Mouse (Mus musculus): ENCODE data around the gene Myo9a. TPM values are rescaled to one million over a fixed set of nuclear protein-coding genes. Genes with fewer than 3 reads are reported as not detected.
"Not testable (repeated sequence)": the region's sequence is repeated elsewhere in the genome, so short reads cannot be mapped to it uniquely, and the experiment has no call there.

The Myo9a gene
- polyA plus RNA-seq, 2 experiments from 2014 or later = 31.8 to 42.8 TPM

- ATAC-seq = no peak
These were observed 200.5 kb downstream of the Myo9a start for GRCm38 (mm10) chr9:59951001-59951750.

- ATAC-seq = no peak
These were observed 201.2 kb downstream of the Myo9a start for GRCm38 (mm10) chr9:59951943-59952342.

- no peak for ATAC-seq
These were observed 201.9 kb downstream of the Myo9a start for GRCm38 (mm10) chr9:59952515-59953070.

GRCm38 (mm10) chr9:59953556-59953955 is 202.9 kb downstream of the Myo9a start:
- no peak for ATAC-seq

GRCm38 (mm10) chr9:59955199-59955598 is 204.5 kb downstream of the Myo9a start:
- no peak for ATAC-seq

GRCm38 (mm10) chr9:59955692-59956091 is 205.0 kb downstream of the Myo9a start:
- ATAC-seq = no peak

GRCm38 (mm10) chr9:59956496-59956895 is 205.8 kb downstream of the Myo9a start:
- no peak for ATAC-seq

GRCm38 (mm10) chr9:59958115-59958514 is 207.4 kb downstream of the Myo9a start:
- not testable (repeated sequence) for ATAC-seq

GRCm38 (mm10) chr9:59959276-59959675 is 208.6 kb downstream of the Myo9a start:
- ATAC-seq = peak; percentile 100

- no peak for ATAC-seq
These were observed 209.9 kb downstream of the Myo9a start, which contains the start of gene Nr2e3 for GRCm38 (mm10) chr9:59960559-59960958. TSS of gene Nr2e3 (minus strand) at chr9:59960659.

GRCm38 (mm10) chr9:59961201-59961955 is 210.7 kb downstream of the Myo9a start:
- no peak for ATAC-seq

GRCm38 (mm10) chr9:59964367-59964766 is 213.7 kb downstream of the Myo9a start:
- no peak for ATAC-seq

GRCm38 (mm10) chr9:59965046-59965445 is 214.3 kb downstream of the Myo9a start:
- no peak for ATAC-seq

- peak; percentile 76 for ATAC-seq
These were observed 218.7 kb downstream of the Myo9a start for GRCm38 (mm10) chr9:59969383-59969782.

- ATAC-seq = no peak
These were observed 220.6 kb downstream of the Myo9a start for GRCm38 (mm10) chr9:59971263-59971662.

Other genes starting within 250 kb of the Myo9a start
- 10 to 100 TPM; 25.8 to 32.0 TPM for gene Hexa, start 211.4 kb upstream of the Myo9a start, polyA plus RNA-seq (2017; shearing (Covaris generic))
- not detected for gene Tmem202, start 211.0 kb upstream of the Myo9a start, polyA plus RNA-seq (2017; shearing (Covaris generic))
- gene Celf6, start 173.0 kb upstream of the Myo9a start, polyA plus RNA-seq (2017; shearing (Covaris generic)) = not detected
- gene Parp6, start 133.6 kb upstream of the Myo9a start, polyA plus RNA-seq (2017; shearing (Covaris generic)) = 10 to 100 TPM; 28.2 to 31.0 TPM
- 100 to 1,000 TPM; 694 to 839 TPM for gene Pkm, start 94.5 kb upstream of the Myo9a start, polyA plus RNA-seq (2017; shearing (Covaris generic))
- gene Gramd2, start 70.8 kb upstream of the Myo9a start, polyA plus RNA-seq (2017; shearing (Covaris generic)) = not detected
- 1 to 10 TPM; 5.0 to 5.4 TPM for gene Senp8, start 186 bp upstream of the Myo9a start, polyA plus RNA-seq (2017; shearing (Covaris generic))
- not detected for gene Nr2e3, start 209.8 kb downstream of the Myo9a start, polyA plus RNA-seq (2017; shearing (Covaris generic))

Data from activated CD4-positive, CD25-positive, alpha-beta regulatory T cell, adult 4 months (primary cell).